Mouse (Mus musculus): Measurements from ENCODE around the gene Elp6. TPM values are rescaled to one million over a fixed set of nuclear protein-coding genes. Genes with fewer than 3 reads are reported as not detected.
"Not testable (repeated sequence)": the region's sequence is repeated elsewhere in the genome, so short reads cannot be mapped to it uniquely, and the experiment has no call there.

The Elp6 gene
- polyA plus RNA-seq, 1 experiment: 10.7 TPM

GRCm38 (mm10) chr9:110329655-110330054 lies 24.7 kb downstream of the Elp6 start:
- TF ChIP-seq POLR2A (IDR thresholded peaks at IDR 0.05; ENCODE audit: low read depth, low read length) (no peak), CTCF (conservative IDR thresholded peaks at IDR 0.05; ENCODE audit: insufficient read depth, insufficient read length, low read depth, low read length) (no peak)
- WGBS: 61% methylated on average over 21 of the region's 21 CpGs
- DNase-seq: peak; percentile 55
- no peaks in the 10 kb centered on the region for H3K27me3 ChIP-seq (replicated peaks; ENCODE audit: control insufficient read depth, insufficient read depth, low read length)
- peaks cover 5% of the 10 kb centered on the region; the same call in 1 of the 2 replicates for H3K4me1 ChIP-seq (ENCODE audit: control insufficient read depth, insufficient read depth, low read length)
- no peaks in the 10 kb centered on the region for H3K36me3 ChIP-seq (ENCODE audit: control insufficient read depth, insufficient read depth, low read length)
- no peak overlapping the region for H3K27ac ChIP-seq (ENCODE audit: insufficient read depth, low read depth, low read length)
- H3K4me3 ChIP-seq (ENCODE audit: insufficient read depth, low read depth, low read length): no peak overlapping the region

GRCm38 (mm10) chr9:110330341-110330740 lies 25.4 kb downstream of the Elp6 start:
- 55% methylated on average over 6 of the region's 6 CpGs for WGBS
- no peaks in the 10 kb centered on the region for H3K36me3 ChIP-seq (ENCODE audit: control insufficient read depth, insufficient read depth, low read length)
- no peaks in the 10 kb centered on the region for H3K27me3 ChIP-seq (replicated peaks; ENCODE audit: control insufficient read depth, insufficient read depth, low read length)
- no peak for DNase-seq
- TF ChIP-seq CTCF (conservative IDR thresholded peaks at IDR 0.05; ENCODE audit: insufficient read depth, insufficient read length, low read depth, low read length): no peak
- no peak for TF ChIP-seq POLR2A (IDR thresholded peaks at IDR 0.05; ENCODE audit: low read depth, low read length)
- no peak overlapping the region for H3K27ac ChIP-seq (ENCODE audit: insufficient read depth, low read depth, low read length)
- H3K4me1 ChIP-seq (ENCODE audit: control insufficient read depth, insufficient read depth, low read length): peaks cover 10% of the 10 kb centered on the region; the same call in 1 of the 2 replicates
- no peak overlapping the region for H3K4me3 ChIP-seq (ENCODE audit: insufficient read depth, low read depth, low read length)

GRCm38 (mm10) chr9:110330913-110331312 lies 25.9 kb downstream of the Elp6 start:
- not testable (repeated sequence) for H3K27me3 ChIP-seq (replicated peaks; ENCODE audit: control insufficient read depth, insufficient read depth, low read length); H3K4me3 ChIP-seq (ENCODE audit: insufficient read depth, low read depth, low read length); H3K4me1 ChIP-seq (ENCODE audit: control insufficient read depth, insufficient read depth, low read length); DNase-seq; H3K27ac ChIP-seq (ENCODE audit: insufficient read depth, low read depth, low read length); H3K36me3 ChIP-seq (ENCODE audit: control insufficient read depth, insufficient read depth, low read length)
- 93% methylated on average over 5 of the region's 5 CpGs for WGBS

- Histone ChIP-seq H3K27ac (ENCODE audit: insufficient read depth, low read depth, low read length) (peak within 1 kb of the TSS; percentile 4), H3K4me3 (ENCODE audit: insufficient read depth, low read depth, low read length) (peak within 1 kb of the TSS; percentile 88), H3K27me3 (replicated peaks; ENCODE audit: control insufficient read depth, insufficient read depth, low read length) (no peaks in the 10 kb centered on the region), H3K4me1 (ENCODE audit: control insufficient read depth, insufficient read depth, low read length) (peaks cover 10% of the 10 kb centered on the region; the same call in 1 of the 2 replicates), H3K36me3 (ENCODE audit: control insufficient read depth, insufficient read depth, low read length) (no peaks in the 10 kb centered on the region)
- under 1% methylated on average over 71 of the region's 78 CpGs for WGBS
- peak; percentile 98 for DNase-seq
- TF ChIP-seq POLR2A (IDR thresholded peaks at IDR 0.05; ENCODE audit: low read depth, low read length) (no peak), CTCF (conservative IDR thresholded peaks at IDR 0.05; ENCODE audit: insufficient read depth, insufficient read length, low read depth, low read length) (peak; percentile 96; the same call in 1 of the 2 replicates)
Observed at GRCm38 (mm10) chr9:110333135-110333895, 28.3 kb downstream of the Elp6 start, which contains the start of gene Scap. TSS of gene Scap (plus strand) at chr9:110333288.

GRCm38 (mm10) chr9:110333896-110334259 lies 28.9 kb downstream of the Elp6 start:
- no peaks in the 10 kb centered on the region for H3K27me3 ChIP-seq (replicated peaks; ENCODE audit: control insufficient read depth, insufficient read depth, low read length)
- TF ChIP-seq POLR2A (IDR thresholded peaks at IDR 0.05; ENCODE audit: low read depth, low read length): no peak
- no peak for TF ChIP-seq CTCF (conservative IDR thresholded peaks at IDR 0.05; ENCODE audit: insufficient read depth, insufficient read length, low read depth, low read length)
- H3K4me3 ChIP-seq (ENCODE audit: insufficient read depth, low read depth, low read length): peak overlapping the region; percentile 88
- H3K4me1 ChIP-seq (ENCODE audit: control insufficient read depth, insufficient read depth, low read length): peaks cover 10% of the 10 kb centered on the region; the same call in 1 of the 2 replicates
- H3K27ac ChIP-seq (ENCODE audit: insufficient read depth, low read depth, low read length): peak overlapping the region; percentile 4; the same call in 1 of the 2 replicates
- 7% methylated on average over 12 of the region's 12 CpGs for WGBS
- H3K36me3 ChIP-seq (ENCODE audit: control insufficient read depth, insufficient read depth, low read length): no peaks in the 10 kb centered on the region
- no peak for DNase-seq

- WGBS: 56% methylated on average over 8 of the region's 8 CpGs
- H3K27ac ChIP-seq (ENCODE audit: insufficient read depth, low read depth, low read length): no peak overlapping the region
Observed at GRCm38 (mm10) chr9:110334849-110335248, 29.9 kb downstream of the Elp6 start.

GRCm38 (mm10) chr9:110340037-110340750 lies 35.2 kb downstream of the Elp6 start:
- 80% methylated on average over 5 of the region's 5 CpGs for WGBS
- DNase-seq: no peak
- TF ChIP-seq CTCF (conservative IDR thresholded peaks at IDR 0.05; ENCODE audit: insufficient read depth, insufficient read length, low read depth, low read length) (no peak; the same call in 1 of the 2 replicates), POLR2A (IDR thresholded peaks at IDR 0.05; ENCODE audit: low read depth, low read length) (no peak)
- no peaks in the 10 kb centered on the region for H3K27me3 ChIP-seq (replicated peaks; ENCODE audit: control insufficient read depth, insufficient read depth, low read length)
- H3K4me3 ChIP-seq (ENCODE audit: insufficient read depth, low read depth, low read length): no peak overlapping the region
- no peaks in the 10 kb centered on the region; the same call in 1 of the 2 replicates for H3K36me3 ChIP-seq (ENCODE audit: control insufficient read depth, insufficient read depth, low read length)
- H3K4me1 ChIP-seq (ENCODE audit: control insufficient read depth, insufficient read depth, low read length): peaks cover 6% of the 10 kb centered on the region
- H3K27ac ChIP-seq (ENCODE audit: insufficient read depth, low read depth, low read length): no peak overlapping the region

More at GRCm38 (mm10) chr9:110334849-110335248, 29.9 kb downstream of the Elp6 start:
- Histone ChIP-seq H3K4me1 (ENCODE audit: control insufficient read depth, insufficient read depth, low read length) (peaks cover 10% of the 10 kb centered on the region; the same call in 1 of the 2 replicates), H3K27me3 (replicated peaks; ENCODE audit: control insufficient read depth, insufficient read depth, low read length) (no peaks in the 10 kb centered on the region), H3K36me3 (ENCODE audit: control insufficient read depth, insufficient read depth, low read length) (no peaks in the 10 kb centered on the region), H3K4me3 (ENCODE audit: insufficient read depth, low read depth, low read length) (no peak overlapping the region)
- TF ChIP-seq CTCF (conservative IDR thresholded peaks at IDR 0.05; ENCODE audit: insufficient read depth, insufficient read length, low read depth, low read length): no peak
- no peak for TF ChIP-seq POLR2A (IDR thresholded peaks at IDR 0.05; ENCODE audit: low read depth, low read length)
- DNase-seq: no peak
